Mouse (Mus musculus): ENCODE data around the gene Ppl. TPM values are rescaled to one million over a fixed set of nuclear protein-coding genes. Genes with fewer than 3 reads are reported as not detected.

Ppl gene
- polyA plus RNA-seq, 1 experiment: 0.02 TPM

GRCm38 (mm10) chr16:5153299-5154026 lies 21.2 kb upstream of the Ppl start:
- H3K27me3 ChIP-seq (ENCODE audit: control insufficient read depth, insufficient read depth, insufficient read length): peaks cover 26% of the 10 kb centered on the region
- no peak overlapping the region for H3K4me2 ChIP-seq (ENCODE audit: low read depth)
- H3K36me3 ChIP-seq (ENCODE audit: control insufficient read depth, insufficient read depth): no peaks in the 10 kb centered on the region
- no peak overlapping the region for H3K4me3 ChIP-seq
- H3K79me2 ChIP-seq (ENCODE audit: control insufficient read depth, insufficient read depth): no peaks in the 10 kb centered on the region
- no peak for TF ChIP-seq MAX (IDR thresholded peaks at IDR 0.05; ENCODE audit: low read depth)
- TF ChIP-seq MYOD1 (IDR thresholded peaks at IDR 0.05; ENCODE audit: control insufficient read depth in 1 of 3, insufficient read length in 2 of 3, low read depth in 2 of 3): no peak
- TF ChIP-seq REST (IDR thresholded peaks at IDR 0.05; ENCODE audit: insufficient read depth, insufficient read length): no peak
- TF ChIP-seq POLR2A (IDR thresholded peaks at IDR 0.05; ENCODE audit: insufficient read length, low read depth): no peak
- TF ChIP-seq MYOG (IDR thresholded peaks at IDR 0.05; ENCODE audit: control insufficient read depth in 1 of 3, insufficient read depth in 1 of 3, insufficient read length in 2 of 3, low read depth in 2 of 3): no peak
- no peak for TF ChIP-seq E2F4 (IDR thresholded peaks at IDR 0.05; ENCODE audit: insufficient read depth)
- TF ChIP-seq SRF (IDR thresholded peaks at IDR 0.05; ENCODE audit: control insufficient read depth, insufficient read length, low read depth): no peak
- TF ChIP-seq CEBPB (IDR thresholded peaks at IDR 0.05; ENCODE audit: insufficient read depth, poor library complexity, severe bottlenecking): no peak
- TF ChIP-seq USF1 (IDR thresholded peaks at IDR 0.05; ENCODE audit: low read depth): no peak
- no peak for TF ChIP-seq TCF12 (IDR thresholded peaks at IDR 0.05; ENCODE audit: insufficient read depth, poor library complexity, severe bottlenecking)
- TF ChIP-seq POLR2AphosphoS2 (IDR thresholded peaks at IDR 0.05; ENCODE audit: insufficient read length, low read depth): no peak
- TF ChIP-seq TCF3 (IDR thresholded peaks at IDR 0.05; ENCODE audit: insufficient read length, low read depth): no peak
- no peak overlapping the region for H3ac ChIP-seq (ENCODE audit: control insufficient read depth, insufficient read length)

GRCm38 (mm10) chr16:5150544-5150943 lies 18.3 kb upstream of the Ppl start:
- Histone ChIP-seq H3K4me2 (ENCODE audit: low read depth) (no peak overlapping the region), H3K27me3 (ENCODE audit: control insufficient read depth, insufficient read depth, insufficient read length) (peaks cover 36% of the 10 kb centered on the region), H3ac (ENCODE audit: control insufficient read depth, insufficient read length) (no peak overlapping the region), H3K79me2 (ENCODE audit: control insufficient read depth, insufficient read depth) (no peaks in the 10 kb centered on the region), H3K36me3 (ENCODE audit: control insufficient read depth, insufficient read depth) (no peaks in the 10 kb centered on the region), H3K4me3 (no peak overlapping the region)
- TF ChIP-seq MYOD1 (IDR thresholded peaks at IDR 0.05; ENCODE audit: control insufficient read depth in 1 of 3, insufficient read length in 2 of 3, low read depth in 2 of 3) (no peak), CEBPB (IDR thresholded peaks at IDR 0.05; ENCODE audit: insufficient read depth, poor library complexity, severe bottlenecking) (no peak), SRF (IDR thresholded peaks at IDR 0.05; ENCODE audit: control insufficient read depth, insufficient read length, low read depth) (no peak), TCF3 (IDR thresholded peaks at IDR 0.05; ENCODE audit: insufficient read length, low read depth) (no peak), TCF12 (IDR thresholded peaks at IDR 0.05; ENCODE audit: insufficient read depth, poor library complexity, severe bottlenecking) (no peak), MYOG (IDR thresholded peaks at IDR 0.05; ENCODE audit: control insufficient read depth in 1 of 3, insufficient read depth in 1 of 3, insufficient read length in 2 of 3, low read depth in 2 of 3) (no peak), E2F4 (IDR thresholded peaks at IDR 0.05; ENCODE audit: insufficient read depth) (no peak), POLR2A (IDR thresholded peaks at IDR 0.05; ENCODE audit: insufficient read length, low read depth) (no peak), MAX (IDR thresholded peaks at IDR 0.05; ENCODE audit: low read depth) (no peak), USF1 (IDR thresholded peaks at IDR 0.05; ENCODE audit: low read depth) (no peak), POLR2AphosphoS2 (IDR thresholded peaks at IDR 0.05; ENCODE audit: insufficient read length, low read depth) (no peak), REST (IDR thresholded peaks at IDR 0.05; ENCODE audit: insufficient read depth, insufficient read length) (no peak)

- no peaks in the 10 kb centered on the region for H3K36me3 ChIP-seq (ENCODE audit: control insufficient read depth, insufficient read depth)
These were observed 14.8 kb upstream of the Ppl start, which contains the start of gene Sec14l5 for GRCm38 (mm10) chr16:5147037-5147385. Sec14l5 (plus strand) TSS chr16:5147109.

GRCm38 (mm10) chr16:5146367-5147036 lies 14.3 kb upstream of the Ppl start:
- TF ChIP-seq REST (IDR thresholded peaks at IDR 0.05; ENCODE audit: insufficient read depth, insufficient read length): peak; percentile 62
- TF ChIP-seq TCF3 (IDR thresholded peaks at IDR 0.05; ENCODE audit: insufficient read length, low read depth): no peak
- no peak for TF ChIP-seq MAX (IDR thresholded peaks at IDR 0.05; ENCODE audit: low read depth)
- no peak for TF ChIP-seq SRF (IDR thresholded peaks at IDR 0.05; ENCODE audit: control insufficient read depth, insufficient read length, low read depth)
- H3ac ChIP-seq (ENCODE audit: control insufficient read depth, insufficient read length): no peak overlapping the region
- H3K36me3 ChIP-seq (ENCODE audit: control insufficient read depth, insufficient read depth): no peaks in the 10 kb centered on the region
- no peak overlapping the region for H3K4me3 ChIP-seq
- H3K27me3 ChIP-seq (ENCODE audit: control insufficient read depth, insufficient read depth, insufficient read length): peaks cover 29% of the 10 kb centered on the region
- no peaks in the 10 kb centered on the region for H3K79me2 ChIP-seq (ENCODE audit: control insufficient read depth, insufficient read depth)
- peak overlapping the region; percentile 67 for H3K4me2 ChIP-seq (ENCODE audit: low read depth)

More at GRCm38 (mm10) chr16:5147037-5147385, 14.8 kb upstream of the Ppl start, which contains the start of gene Sec14l5:
- H3ac ChIP-seq (ENCODE audit: control insufficient read depth, insufficient read length): no peak within 1 kb of the TSS
- TF ChIP-seq MYOD1 (IDR thresholded peaks at IDR 0.05; ENCODE audit: control insufficient read depth in 1 of 3, insufficient read length in 2 of 3, low read depth in 2 of 3) (no peak), TCF12 (IDR thresholded peaks at IDR 0.05; ENCODE audit: insufficient read depth, poor library complexity, severe bottlenecking) (no peak), POLR2AphosphoS2 (IDR thresholded peaks at IDR 0.05; ENCODE audit: insufficient read length, low read depth) (no peak), E2F4 (IDR thresholded peaks at IDR 0.05; ENCODE audit: insufficient read depth) (no peak), TCF3 (IDR thresholded peaks at IDR 0.05; ENCODE audit: insufficient read length, low read depth) (no peak), REST (IDR thresholded peaks at IDR 0.05; ENCODE audit: insufficient read depth, insufficient read length) (no peak), POLR2A (IDR thresholded peaks at IDR 0.05; ENCODE audit: insufficient read length, low read depth) (no peak), MAX (IDR thresholded peaks at IDR 0.05; ENCODE audit: low read depth) (no peak), CEBPB (IDR thresholded peaks at IDR 0.05; ENCODE audit: insufficient read depth, poor library complexity, severe bottlenecking) (no peak), USF1 (IDR thresholded peaks at IDR 0.05; ENCODE audit: low read depth) (no peak), SRF (IDR thresholded peaks at IDR 0.05; ENCODE audit: control insufficient read depth, insufficient read length, low read depth) (no peak), MYOG (IDR thresholded peaks at IDR 0.05; ENCODE audit: control insufficient read depth in 1 of 3, insufficient read depth in 1 of 3, insufficient read length in 2 of 3, low read depth in 2 of 3) (no peak)
- no peak within 1 kb of the TSS for H3K4me3 ChIP-seq
- H3K79me2 ChIP-seq (ENCODE audit: control insufficient read depth, insufficient read depth): no peaks in the 10 kb centered on the region
- H3K27me3 ChIP-seq (ENCODE audit: control insufficient read depth, insufficient read depth, insufficient read length): peaks cover 29% of the 10 kb centered on the region
- peak within 1 kb of the TSS; percentile 67 for H3K4me2 ChIP-seq (ENCODE audit: low read depth)

Measured in myocyte (in vitro differentiated cells).